Mouse (Mus musculus) cerebellum, adult 9-11 months (tissue): Measurements from ENCODE around the gene Rps6kb2.

Experiments
- DNase-seq: peaks from one replicate; pipeline ENCODE4 v3.0.0; 2022

Rps6kb2 gene

DNA sequence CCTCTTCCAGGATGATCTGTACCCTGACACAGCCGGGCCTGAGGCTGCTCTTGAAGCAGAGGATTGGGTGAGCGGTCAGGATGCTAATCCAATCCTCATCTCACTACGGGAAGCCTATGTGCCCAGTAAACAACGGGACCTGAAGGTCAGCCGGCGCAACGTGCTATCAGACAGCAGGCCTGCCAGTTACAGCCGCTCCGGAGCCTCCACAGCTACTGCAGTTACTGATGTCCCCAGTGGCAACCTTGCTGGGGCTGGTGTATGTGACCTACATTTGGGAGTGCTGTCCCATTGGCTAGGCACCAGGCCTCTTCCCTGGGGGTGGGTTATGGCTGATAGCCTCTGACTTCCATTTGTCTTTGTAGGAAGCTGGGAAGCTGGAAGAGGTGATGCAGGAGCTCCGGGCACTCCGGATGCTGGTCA lies 9.9 kb downstream of the Rps6kb2 start, which contains the start of gene Ptprcap:
Gene Ptprcap, plus strand, starts transcription at position 373 of the 423 bp plus-strand sequence.
- peak; percentile 87 for DNase-seq

GRCm38 (mm10) chr19:4152445-4153231 lies 10.5 kb downstream of the Rps6kb2 start:
- peak; percentile 56 for DNase-seq

- peak; percentile 47 for DNase-seq
Observed at GRCm38 (mm10) chr19:4151898-4152297, 11.3 kb downstream of the Rps6kb2 start.

- DNase-seq = no peak
Observed at GRCm38 (mm10) chr19:4151488-4151860, 11.7 kb downstream of the Rps6kb2 start.

DNA sequence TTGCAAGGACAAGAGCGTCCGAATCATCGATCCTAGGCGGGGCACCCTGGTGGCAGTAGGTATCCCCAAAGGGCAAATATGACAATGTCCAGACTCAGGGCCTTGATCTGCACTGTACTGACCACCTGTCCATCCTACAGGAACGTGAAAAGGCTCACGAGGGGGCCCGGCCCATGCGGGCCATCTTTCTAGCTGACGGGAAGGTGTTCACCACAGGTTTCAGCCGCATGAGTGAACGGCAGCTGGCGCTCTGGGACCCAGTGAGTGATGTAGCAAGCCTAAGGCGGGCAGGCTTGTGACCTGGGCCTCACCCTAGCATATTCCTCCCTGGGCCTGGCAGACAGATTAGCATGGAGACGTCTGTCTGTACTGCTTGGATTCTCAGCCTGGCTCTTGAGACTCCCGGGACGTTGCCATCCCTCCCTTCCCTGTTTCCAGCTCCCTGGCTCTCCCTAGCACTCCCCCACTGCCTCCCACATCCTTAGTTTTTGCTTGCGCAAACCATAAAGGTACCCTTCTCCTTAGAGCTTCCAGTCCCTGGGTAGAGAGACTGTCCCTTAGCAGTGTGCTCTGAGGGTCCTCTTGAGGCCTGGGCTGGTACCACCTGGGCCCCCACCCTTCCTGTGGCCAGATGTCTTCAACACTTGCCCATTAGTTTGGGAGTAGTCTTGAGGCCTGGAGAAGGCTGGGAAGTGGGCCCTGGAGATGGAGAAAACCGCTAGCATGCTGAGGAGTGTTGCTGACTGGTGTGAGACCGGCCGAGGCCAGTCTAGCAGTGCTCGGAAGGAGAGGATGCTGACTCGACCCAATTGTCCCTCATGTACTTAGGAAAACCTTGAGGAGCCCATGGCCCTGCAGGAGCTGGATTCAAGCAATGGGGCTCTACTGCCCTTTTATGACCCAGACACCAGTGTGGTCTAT lies 12.3 kb downstream of the Rps6kb2 start:
- DNase-seq = no peak

- peak; percentile 56 for DNase-seq
Observed at GRCm38 (mm10) chr19:4149764-4150461, 13.2 kb downstream of the Rps6kb2 start.

DNA sequence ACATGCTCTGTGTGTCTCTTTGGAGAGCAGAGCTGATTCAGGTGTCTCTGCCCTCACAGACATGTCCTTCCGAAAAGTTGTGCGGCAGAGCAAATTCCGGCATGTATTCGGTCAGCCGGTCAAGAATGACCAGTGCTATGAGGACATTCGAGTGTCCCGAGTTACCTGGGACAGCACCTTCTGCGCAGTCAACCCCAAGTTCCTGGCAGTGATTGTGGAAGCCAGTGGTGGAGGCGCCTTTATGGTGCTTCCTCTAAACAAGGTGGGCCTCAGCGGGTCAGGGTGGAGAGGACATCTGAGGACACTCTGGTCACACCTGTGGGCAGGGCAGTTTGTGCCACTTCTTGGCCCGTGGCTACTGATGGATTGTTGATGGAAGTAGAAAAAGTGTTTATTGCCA lies 13.9 kb downstream of the Rps6kb2 start:
- peak; percentile 53 for DNase-seq

- no peak for DNase-seq
Observed at GRCm38 (mm10) chr19:4148819-4149218, 14.3 kb downstream of the Rps6kb2 start.

GRCm38 (mm10) chr19:4148491-4148806 lies 14.7 kb downstream of the Rps6kb2 start, which contains the start of gene Coro1b:
Coro1b (plus strand) TSS chr19:4148619.
- peak; percentile 96 for DNase-seq

DNA sequence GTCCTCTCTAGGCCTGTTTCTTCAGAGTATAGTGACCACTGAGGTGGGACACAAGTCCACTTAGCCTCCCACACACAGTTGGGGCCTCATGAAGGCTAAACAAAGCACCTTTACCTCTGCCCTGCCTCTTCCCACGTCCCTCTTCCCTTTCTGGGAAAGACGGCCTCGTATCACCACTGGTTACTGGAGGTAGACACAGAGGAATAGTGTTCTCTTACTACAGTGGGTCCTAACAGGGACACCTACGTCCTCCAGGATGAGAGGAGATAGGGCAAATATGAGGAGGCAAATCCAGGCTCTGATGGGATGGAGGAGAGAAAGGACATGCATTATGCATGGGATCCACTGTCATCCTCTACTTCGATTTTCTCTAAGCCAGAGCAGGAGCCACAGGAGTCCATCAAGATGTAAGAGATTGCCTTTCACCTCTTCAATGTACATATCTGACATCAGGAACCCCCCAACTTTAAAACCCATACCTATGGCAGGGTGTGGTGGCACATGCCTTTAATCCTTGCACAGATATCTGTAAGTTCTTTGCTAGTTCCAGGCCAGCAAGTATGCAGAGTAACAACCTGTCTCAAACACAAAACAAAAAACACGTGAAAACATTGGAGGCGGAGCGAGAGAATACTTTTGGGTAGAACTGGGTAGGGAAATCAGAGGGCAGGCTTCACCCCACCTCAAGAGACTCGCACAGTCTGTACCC lies 15.2 kb downstream of the Rps6kb2 start:
- DNase-seq = peak; percentile 52

GRCm38 (mm10) chr19:4147022-4147405 lies 16.1 kb downstream of the Rps6kb2 start:
- DNase-seq = peak; percentile 55

- DNase-seq = peak; percentile 42
Observed at GRCm38 (mm10) chr19:4146366-4147021, 16.7 kb downstream of the Rps6kb2 start.

GRCm38 (mm10) chr19:4145936-4146335 lies 17.2 kb downstream of the Rps6kb2 start:
- no peak for DNase-seq

DNA sequence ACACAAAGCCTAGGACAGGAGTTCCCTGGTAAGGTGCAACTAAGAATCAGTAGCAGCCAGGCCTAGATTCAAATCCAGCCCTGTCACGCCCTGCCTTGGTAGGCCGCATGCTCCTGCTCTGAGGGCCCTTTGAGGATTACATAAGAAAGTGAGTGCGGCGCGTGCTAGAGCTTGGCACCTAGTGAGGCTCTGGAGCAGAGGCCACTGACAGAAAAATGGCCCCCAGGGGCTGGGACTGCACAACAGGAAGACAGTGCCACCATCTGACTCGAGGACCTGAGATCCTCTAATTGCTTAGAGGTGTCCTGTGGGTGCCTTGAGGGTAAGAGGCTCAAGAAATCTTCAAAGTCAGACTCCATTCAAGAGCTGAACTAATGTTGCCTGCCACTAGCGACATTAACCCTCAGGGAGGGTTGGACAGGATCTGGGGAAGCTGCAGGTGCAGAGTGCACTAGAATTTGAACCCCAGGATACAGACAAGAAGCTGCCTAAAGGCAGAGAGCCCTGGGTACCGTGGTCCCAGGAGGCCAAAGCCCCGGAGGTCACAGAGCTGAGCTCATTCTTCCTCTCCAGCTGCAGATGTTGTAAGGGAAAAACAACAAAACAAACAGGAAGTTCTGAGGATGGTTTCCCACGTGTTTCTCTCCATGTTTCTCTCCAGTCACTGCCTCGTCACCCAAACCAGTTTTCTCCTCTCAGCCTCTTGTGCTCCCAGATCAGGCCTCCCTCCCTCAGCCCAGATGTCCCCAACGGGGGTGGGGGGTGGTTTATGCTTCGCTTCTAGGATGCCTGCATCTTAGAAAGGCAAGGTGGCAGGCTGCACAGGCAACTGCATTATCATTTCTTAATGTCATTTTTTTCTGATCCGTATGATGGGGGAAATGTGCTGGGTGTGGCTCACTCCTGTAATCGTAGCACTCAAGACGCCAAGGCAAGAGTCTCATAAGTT lies 18.3 kb downstream of the Rps6kb2 start:
- DNase-seq = no peak

- no peak for DNase-seq
Observed at GRCm38 (mm10) chr19:4143759-4144268, 19.3 kb downstream of the Rps6kb2 start, which contains the start of gene Cabp4. Cabp4 (minus strand) TSS chr19:4144033.

DNA sequence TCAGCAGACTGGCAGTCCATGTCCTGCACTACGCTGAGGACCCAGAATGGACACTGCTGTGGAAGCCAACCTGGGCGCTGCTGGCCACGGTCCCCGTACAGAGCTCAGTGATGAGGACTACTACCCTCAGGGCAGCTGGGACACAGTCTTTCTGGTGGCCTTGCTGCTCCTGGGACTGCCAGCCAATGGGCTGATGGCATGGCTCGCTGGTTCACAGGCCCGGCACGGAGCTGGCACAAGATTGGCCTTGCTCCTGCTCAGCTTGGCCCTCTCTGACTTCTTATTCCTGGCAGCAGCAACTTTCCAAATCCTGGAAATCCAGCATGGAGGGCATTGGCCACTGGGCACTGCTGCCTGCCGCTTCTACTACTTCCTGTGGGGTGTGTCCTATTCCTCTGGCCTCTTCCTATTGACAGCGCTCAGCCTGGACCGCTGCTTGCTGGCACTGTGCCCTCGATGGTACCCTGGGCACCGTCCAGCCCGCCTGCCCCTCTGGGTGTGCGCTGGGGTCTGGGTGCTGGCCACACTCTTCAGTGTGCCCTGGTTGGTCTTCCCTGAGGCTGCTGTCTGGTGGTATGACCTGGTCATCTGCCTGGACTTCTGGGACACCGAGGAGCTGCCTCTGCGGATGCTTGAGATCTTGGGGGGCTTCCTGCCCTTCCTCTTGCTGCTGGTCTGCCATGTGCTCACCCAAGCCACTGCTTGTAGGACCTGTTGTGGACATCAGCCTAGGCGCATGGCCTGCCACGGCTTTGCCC lies 20.6 kb downstream of the Rps6kb2 start:
- DNase-seq = peak; percentile 46

- no peak for DNase-seq
Observed at GRCm38 (mm10) chr19:4140147-4140546, 23.0 kb downstream of the Rps6kb2 start.

- DNase-seq = no peak
Observed at GRCm38 (mm10) chr19:4139446-4139845, 23.7 kb downstream of the Rps6kb2 start, which contains the start of gene Gpr152. Gpr152 (plus strand) TSS chr19:4139787.

DNA sequence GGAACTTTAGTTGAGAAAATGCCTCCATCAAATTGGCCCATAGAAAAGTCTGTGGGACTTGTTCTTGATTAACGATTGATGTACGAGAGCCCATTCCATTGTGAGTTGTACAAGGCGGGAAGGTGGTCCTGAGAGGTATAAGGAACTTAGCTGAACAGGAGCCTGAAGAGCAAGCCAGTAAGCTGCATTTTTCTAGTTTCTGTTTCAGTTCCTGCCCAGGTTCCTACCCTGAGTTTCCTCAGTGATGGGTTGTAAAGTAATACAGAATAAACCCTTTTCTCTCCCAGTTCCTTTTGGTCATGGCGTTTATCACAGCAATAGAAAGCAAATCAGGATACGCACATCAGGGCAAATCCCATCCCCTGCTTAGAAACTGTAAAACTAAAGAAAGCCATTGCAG lies 25.2 kb downstream of the Rps6kb2 start:
- DNase-seq = no peak

- no peak for DNase-seq
Observed at GRCm38 (mm10) chr19:4136463-4136862, 26.7 kb downstream of the Rps6kb2 start.
